Mouse (Mus musculus) kidney, postnatal 36 days (tissue): ENCODE measurements around the gene Gm6096.

ENCODE experiments used
- DNase-seq, 2 experiments: peaks; one replicate each; pipeline ENCODE4 v3.0.0; 2021 to 2022; ENCODE audit warnings: mixed read lengths in 2 of 2

Gm6096 gene

GRCm38 (mm10) chr7:34235602-34236001 is 15.2 kb upstream of the Gm6096 start:
- DNase-seq: no peak

DNA sequence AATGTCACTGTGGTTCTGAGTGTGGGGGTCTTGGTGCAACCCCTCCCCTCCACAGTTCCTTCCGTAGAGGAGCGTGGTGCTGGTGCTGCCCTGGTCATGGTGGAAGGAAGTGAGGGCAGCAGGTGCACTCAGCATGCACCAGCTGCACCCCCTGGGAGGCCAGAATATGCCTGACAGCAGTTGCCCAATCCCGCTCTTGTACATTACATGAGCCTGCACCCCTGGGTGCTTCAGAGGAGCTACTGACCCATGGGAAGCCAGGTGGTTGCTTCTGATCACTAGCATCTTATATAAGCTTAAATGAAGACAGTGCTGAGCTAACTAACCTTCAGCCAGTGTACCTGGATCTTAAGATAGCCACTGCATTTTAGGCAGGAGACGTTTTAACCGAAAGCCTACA is 12.8 kb upstream of the Gm6096 start:
- DNase-seq: no peak

DNA sequence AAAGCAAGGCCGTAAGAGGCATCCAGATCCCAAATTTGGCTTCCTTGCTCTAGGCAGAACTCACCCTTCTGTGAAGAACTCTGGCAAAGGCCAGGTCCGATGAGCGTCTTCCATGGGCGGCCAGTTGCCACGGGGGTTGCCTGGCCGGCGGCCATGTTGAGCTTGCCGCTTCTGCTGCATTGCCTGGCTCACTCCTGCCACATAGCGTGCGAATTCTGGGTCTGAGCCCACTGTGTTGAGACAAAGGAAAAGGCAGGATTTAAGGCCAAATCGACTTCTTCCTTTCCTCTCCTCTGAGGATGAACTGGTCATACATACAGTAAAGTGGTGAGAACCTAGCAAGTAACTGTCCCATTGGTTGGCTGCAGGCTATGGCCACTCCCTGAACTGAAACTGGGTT is 8.7 kb upstream of the Gm6096 start:
- no peak for DNase-seq

DNA sequence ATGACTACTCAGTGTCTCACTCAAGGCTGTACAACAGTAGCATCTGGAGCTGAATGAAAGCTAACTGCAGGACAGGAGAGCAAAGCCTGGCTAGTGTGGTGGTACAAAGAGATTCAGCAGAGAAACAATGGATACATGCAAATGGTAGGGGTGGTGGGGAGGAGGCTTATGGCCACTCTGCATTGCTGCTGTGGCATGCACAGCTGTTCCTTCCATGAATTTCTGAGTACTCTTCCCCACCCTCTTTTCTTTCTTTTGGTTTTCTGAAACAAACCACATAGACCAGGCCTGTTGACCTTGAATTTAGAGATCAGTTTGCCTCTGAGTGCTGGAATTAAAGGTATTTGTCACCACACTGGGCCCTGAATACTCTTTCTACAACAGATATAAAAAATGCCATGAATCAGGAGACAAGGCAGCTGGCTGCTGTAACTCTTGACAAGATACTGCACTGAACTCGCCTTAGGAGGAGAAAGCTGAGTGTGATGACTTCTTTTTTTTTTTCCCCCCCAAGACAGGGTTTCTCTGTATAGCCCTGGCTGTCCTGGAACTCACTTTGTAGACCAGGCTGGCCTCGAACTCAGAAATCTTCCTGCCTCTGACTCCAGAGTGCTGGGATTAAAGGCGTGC is 3.9 kb upstream of the Gm6096 start:
- DNase-seq: no peak

- DNase-seq: peak in 1 of 2 experiments; percentile 21
Observed at GRCm38 (mm10) chr7:34252030-34252429, 1.2 kb downstream of the Gm6096 start.

- DNase-seq: peak in 1 of 2 experiments; percentile 68
Observed at GRCm38 (mm10) chr7:34255137-34255536, 4.3 kb downstream of the Gm6096 start.

GRCm38 (mm10) chr7:34255916-34256315 is 5.1 kb downstream of the Gm6096 start:
- DNase-seq: no peak

DNA sequence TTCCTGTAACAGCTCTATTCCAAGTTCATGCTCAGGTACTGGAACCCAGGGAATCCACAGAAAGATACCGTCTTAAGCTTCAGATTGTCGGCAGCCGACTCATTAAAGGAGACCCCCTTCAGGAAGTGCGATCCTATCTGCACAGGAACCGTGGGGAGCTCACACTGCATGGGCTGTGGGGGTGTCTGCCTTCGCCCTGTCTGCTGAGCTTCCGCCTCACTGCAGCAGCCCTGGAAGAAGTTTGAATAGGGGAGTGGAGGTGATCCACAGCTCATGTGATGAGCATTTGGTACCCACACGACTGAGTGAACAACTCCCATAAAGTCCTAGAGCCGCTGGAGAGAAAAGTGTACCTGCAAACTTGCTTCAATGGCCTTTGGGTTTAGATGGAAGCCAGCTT is 6.4 kb downstream of the Gm6096 start:
- DNase-seq: no peak

- DNase-seq: no peak
Observed at GRCm38 (mm10) chr7:34258407-34258806, 7.6 kb downstream of the Gm6096 start.

DNA sequence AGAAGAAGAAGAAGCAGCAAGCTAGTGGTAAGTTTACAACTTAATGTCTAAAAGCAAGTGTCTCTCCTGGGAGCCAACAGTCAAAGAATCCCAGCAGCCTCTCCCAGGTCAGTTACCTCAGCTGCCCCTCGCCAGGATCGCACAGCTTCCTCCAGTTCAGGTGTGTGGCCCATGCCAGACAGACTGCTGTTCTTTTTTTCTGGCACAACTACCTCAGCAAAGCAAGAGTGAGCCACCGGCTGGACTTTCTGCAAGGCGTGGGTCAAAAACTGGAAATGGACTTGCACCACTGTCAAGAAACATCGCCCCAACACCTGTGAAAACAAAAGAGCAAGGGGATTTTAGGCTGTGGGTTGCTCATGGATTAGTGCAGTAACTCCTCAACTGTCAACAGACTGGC is 12.6 kb downstream of the Gm6096 start:
- DNase-seq: no peak

DNA sequence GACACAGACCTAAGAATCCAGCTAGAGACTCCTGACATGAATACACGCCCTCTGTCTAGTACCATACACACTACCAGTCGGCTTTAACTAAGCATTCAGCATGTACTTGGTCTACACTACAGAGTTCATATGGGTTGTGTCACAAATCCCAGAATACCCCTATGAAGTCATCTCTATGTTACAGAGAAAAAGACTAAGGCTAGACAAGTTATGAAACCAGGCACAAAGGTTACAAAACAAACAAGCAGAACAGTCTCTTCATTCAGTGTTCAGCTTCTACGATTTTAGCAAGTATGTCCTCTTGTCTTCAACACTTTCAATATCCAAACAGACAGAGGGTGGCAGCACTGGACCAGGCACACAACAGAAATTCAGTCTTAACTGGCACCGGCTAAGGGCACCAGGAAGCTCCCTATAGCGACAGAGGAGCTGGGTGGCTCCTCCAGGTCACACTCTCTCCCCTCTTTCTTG is 15.1 kb downstream of the Gm6096 start:
- DNase-seq: peak; percentile 80 to 85

DNA sequence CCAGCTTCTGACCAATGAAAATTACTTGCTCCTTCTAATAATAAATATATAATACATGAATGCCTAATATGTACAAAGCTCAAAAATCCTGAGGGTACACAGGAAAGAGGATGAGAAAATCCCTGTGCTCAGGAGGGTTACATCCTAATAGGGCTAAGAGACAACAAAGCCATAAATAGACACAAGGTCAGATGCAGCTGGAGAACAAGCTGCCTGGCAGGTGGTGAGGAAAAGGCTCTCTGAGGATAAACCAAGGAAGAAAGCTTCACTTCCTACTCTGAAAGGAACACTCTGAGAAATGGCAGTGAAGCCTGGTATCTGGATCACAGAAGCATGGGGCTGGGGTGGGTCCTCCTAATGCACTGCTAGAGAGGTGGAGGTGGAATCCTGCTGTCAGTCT is 15.6 kb downstream of the Gm6096 start:
- DNase-seq: no peak

DNA sequence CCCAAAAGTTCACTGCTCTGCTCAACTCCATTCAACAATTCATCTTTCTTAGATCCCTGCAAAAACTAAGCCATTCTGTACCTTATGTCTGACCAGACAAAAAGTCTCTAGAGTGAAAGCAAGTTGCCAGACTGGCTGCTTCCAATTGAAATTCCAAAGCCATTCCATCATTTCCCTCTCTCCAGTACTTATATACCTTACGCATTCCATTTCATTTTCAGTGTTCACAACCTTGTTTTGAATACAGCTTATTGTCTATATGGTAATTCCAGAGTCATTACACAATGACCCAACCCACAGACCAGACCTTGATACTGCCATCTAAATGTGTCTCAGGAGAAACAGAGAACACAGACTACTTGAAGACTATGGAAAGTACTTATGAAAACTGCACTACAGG is 17.6 kb downstream of the Gm6096 start:
- DNase-seq: no peak

DNA sequence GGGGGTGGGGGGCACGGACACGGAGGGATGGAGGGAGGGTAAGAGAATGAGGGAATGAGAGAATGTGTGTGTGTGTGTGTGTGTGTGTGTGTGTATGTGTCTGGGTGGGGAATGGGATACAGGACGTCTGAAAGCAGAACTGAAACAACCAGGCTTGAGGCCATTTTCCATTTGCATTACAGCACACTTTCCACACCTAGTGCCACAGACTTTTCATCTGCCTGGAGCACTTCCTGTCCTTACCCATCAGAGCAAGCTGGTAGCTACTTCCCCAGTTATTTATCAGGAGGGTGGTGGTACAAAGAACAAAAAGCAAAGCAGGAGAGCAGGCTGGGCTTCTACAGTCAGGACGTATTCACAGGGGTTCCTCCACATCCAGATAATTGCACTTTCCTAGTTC is 21.6 kb downstream of the Gm6096 start:
- no peak for DNase-seq

DNA sequence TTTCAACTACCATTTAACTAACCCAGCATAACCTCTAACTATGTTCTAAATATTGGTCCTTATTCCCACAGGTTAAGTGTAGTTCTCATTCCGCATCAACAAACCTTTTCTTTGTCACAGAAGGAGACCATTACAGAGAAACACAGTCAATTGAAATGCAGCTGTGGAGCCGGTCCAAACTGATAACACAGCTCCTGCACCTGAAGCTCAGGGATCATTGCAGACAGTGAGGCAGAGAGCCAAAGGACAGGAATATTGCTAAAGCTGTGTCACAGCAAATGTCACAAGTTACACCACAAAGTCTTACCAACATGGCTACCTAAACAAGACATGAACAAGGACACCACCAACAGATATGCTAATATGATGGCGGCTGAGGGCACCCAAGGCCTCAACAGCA is 25.2 kb downstream of the Gm6096 start:
- DNase-seq: no peak

- no peak for DNase-seq
Observed at GRCm38 (mm10) chr7:34277656-34278055, 26.8 kb downstream of the Gm6096 start.

DNA sequence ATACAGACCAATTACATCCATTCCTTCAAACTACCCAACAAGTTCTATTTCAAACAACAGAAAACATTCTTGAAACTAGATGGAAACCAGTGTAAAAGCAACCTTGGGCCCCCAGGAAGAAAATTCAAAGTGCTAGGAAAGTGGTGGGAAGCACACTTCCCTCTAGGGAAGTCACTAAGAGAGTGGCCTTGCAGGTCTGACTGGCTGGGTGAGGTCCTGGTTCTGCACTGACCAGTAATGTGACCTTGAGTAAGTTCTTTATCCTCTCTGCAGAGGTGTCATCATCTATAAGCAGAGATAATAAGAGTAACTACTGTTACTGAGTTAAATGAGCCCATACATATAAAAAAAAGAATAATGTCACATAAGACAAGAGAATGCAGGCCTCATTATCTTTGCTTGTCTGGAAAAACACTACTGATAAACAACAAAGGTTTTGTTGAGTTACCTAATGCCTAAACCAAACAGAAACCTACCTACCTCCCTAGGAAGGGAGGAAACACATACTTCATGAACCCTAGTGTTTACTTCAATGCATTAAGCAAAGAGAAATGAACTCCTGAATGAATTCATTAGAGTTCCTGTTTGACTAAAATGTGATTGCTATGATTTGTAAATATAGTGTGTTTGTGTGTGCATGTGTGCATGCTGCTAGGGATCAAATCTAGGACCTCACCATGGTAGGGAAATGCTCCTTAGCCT is 39.8 kb downstream of the Gm6096 start:
- DNase-seq: no peak

DNA sequence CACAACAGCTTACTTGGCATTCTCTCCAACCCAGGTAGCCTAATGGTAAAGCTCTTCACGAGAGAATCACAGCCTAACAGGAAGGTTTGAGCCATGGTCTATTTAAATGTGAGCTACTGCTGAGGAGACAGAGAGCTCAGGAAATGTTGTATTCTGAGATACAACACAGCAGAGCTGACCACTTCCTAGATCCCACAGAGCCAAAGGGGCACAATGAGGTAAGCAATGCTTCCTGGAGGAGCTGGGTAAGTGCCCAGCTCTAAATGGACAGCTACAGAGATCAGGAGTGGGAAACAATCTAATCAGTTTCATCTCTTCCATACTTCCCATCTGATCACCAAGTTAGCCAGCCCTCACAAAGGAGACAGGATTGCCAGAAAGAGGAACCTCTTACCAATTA is 40.4 kb downstream of the Gm6096 start:
- DNase-seq: peak; percentile 23 to 29

- no peak for DNase-seq
Observed at GRCm38 (mm10) chr7:34292633-34293032, 41.8 kb downstream of the Gm6096 start.

GRCm38 (mm10) chr7:34296124-34296523 is 45.3 kb downstream of the Gm6096 start:
- no peak for DNase-seq

- DNase-seq: no peak
Observed at GRCm38 (mm10) chr7:34298818-34299217, 48.0 kb downstream of the Gm6096 start.
